Mouse (Mus musculus) urinary bladder, postnatal 36 days (tissue): ENCODE measurements around the gene Tmem235.
A peak's percentile ranks its signal among the peaks of the same experiment; 100 is the strongest.

ENCODE experiments used
- DNase-seq, 2 experiments: peaks; one replicate each; pipeline ENCODE4 v3.0.0; 2022; ENCODE audit warnings: low spot score in 2 of 2, mixed read lengths in 1 of 2

Gene Tmem235

GRCm38 (mm10) chr11:117891581-117892175 is 31.1 kb downstream of the Tmem235 start:
- DNase-seq: no peak

GRCm38 (mm10) chr11:117892199-117892598 is 31.6 kb downstream of the Tmem235 start:
- DNase-seq: no peak

- no peak for DNase-seq
Measured at GRCm38 (mm10) chr11:117894676-117895075, 34.1 kb downstream of the Tmem235 start.

- no peak for DNase-seq
Measured at GRCm38 (mm10) chr11:117896533-117896932, 36.0 kb downstream of the Tmem235 start.

- no peak for DNase-seq
Measured at GRCm38 (mm10) chr11:117902282-117902681, 41.7 kb downstream of the Tmem235 start.

- no peak for DNase-seq
Measured at GRCm38 (mm10) chr11:117904442-117904841, 43.9 kb downstream of the Tmem235 start.

GRCm38 (mm10) chr11:117909337-117909736 is 48.8 kb downstream of the Tmem235 start:
- no peak for DNase-seq

GRCm38 (mm10) chr11:117912684-117913352 is 52.3 kb downstream of the Tmem235 start:
- DNase-seq: peak; percentile 78 to 81

GRCm38 (mm10) chr11:117914531-117914930 is 54.0 kb downstream of the Tmem235 start:
- DNase-seq: no peak
